Mouse (Mus musculus) erythroblast, embryonic 14.5 days (primary cell): ENCODE results near the gene Lgals1.

Experiments used
- GATA1 ChIP-seq: IDR thresholded peaks from 2 replicates; pipeline ENCODE4 v1.6.1; 2012; ENCODE audit warnings: low read length, inconsistent platforms, mixed read lengths
- TAL1 ChIP-seq: IDR thresholded peaks from 3 replicates; pipeline ENCODE4 v1.6.1; 2012; ENCODE audit warnings: low read length, inconsistent platforms, mixed read lengths

GRCm38 (mm10) chr15:78925129-78925528 lies 1.4 kb upstream of the Lgals1 start:
- TF ChIP-seq TAL1 (no peak), GATA1 (no peak)
